In genomic region chr12:111813111-111813765, GRCm38 (mm10) we compare ENCODE assay signal across 8 mouse cellular contexts. TPM values are rescaled to one million over a fixed set of nuclear protein-coding genes. Genes with fewer than 3 reads are reported as not detected.
DNase-seq lines count a peak whose midpoint lies in the region; ATAC-seq and TF ChIP-seq lines count a peak whose summit lies in the region.

No protein-coding gene starts in this region.

- H3K9me3 ChIP-seq in hindbrain, embryonic 10.5 days: no peaks in the 10 kb centered on the region
- no peaks in the 10 kb centered on the region for H3K9me3 ChIP-seq in lung, embryonic 16.5 days (ENCODE audit: control insufficient read depth, low read length)

- peak overlapping the region; percentile 60 for H3K4me3 ChIP-seq in cerebellum, adult 2 months (replicated peaks; ENCODE audit: insufficient read depth, low read depth, low read length)
- peak overlapping the region; percentile 73 for H3K4me3 ChIP-seq in bone marrow macrophage, adult 2 months (ENCODE audit: insufficient read depth, low read length)
- peak overlapping the region; percentile 83 for H3K4me3 ChIP-seq in hindbrain, embryonic 10.5 days
- peak overlapping the region; percentile 72 for H3K4me3 ChIP-seq in lung, embryonic 16.5 days (ENCODE audit: low read length)

- H3K36me3 ChIP-seq in hindbrain, embryonic 10.5 days: peaks cover 45% of the 10 kb centered on the region
- H3K36me3 ChIP-seq in lung, embryonic 16.5 days (ENCODE audit: control insufficient read depth, insufficient read depth, low read length): peaks cover 4% of the 10 kb centered on the region

- no peak for TF ChIP-seq CTCF in cerebellum, adult 2 months (IDR thresholded peaks at IDR 0.05; ENCODE audit: borderline replicate concordance, insufficient read depth, low read depth, low read length)
- no peak for TF ChIP-seq CTCF in bone marrow macrophage, adult 2 months (IDR thresholded peaks at IDR 0.05; ENCODE audit: low read depth, low read length)

- WGBS in cerebellum, adult 2 months: 2% methylated on average over 27 of the region's 27 CpGs
- 4% methylated on average over 27 of the region's 27 CpGs for WGBS in hindbrain, embryonic 10.5 days
- 3% methylated on average over 27 of the region's 27 CpGs for WGBS in lung, embryonic 16.5 days

- TF ChIP-seq POLR2A in cerebellum, adult 2 months (IDR thresholded peaks at IDR 0.05; ENCODE audit: borderline replicate concordance, insufficient read depth, low read length): no peak
- no peak for TF ChIP-seq POLR2A in bone marrow macrophage, adult 2 months (IDR thresholded peaks at IDR 0.05; ENCODE audit: borderline replicate concordance, low read depth, low read length)

- no peak for DNase-seq in cerebellum, adult 2 months
- DNase-seq in cerebellum, postnatal 36 days: no peak
- peak; percentile 49 for DNase-seq in 3T3-L1 (ENCODE audit: low read depth, low spot score)
- no peak for DNase-seq in hindbrain, embryonic 10.5 days (ENCODE audit: low spot score)
- DNase-seq in right cerebral cortex, adult 2 months (ENCODE audit: low spot score in 2 of 2): no peak
- DNase-seq in right cerebral cortex, postnatal 4 days: no peak

- peaks cover 16% of the 10 kb centered on the region for H3K4me1 ChIP-seq in cerebellum, adult 2 months (ENCODE audit: control insufficient read depth, insufficient read depth, low read length)
- H3K4me1 ChIP-seq in bone marrow macrophage, adult 2 months (ENCODE audit: control insufficient read depth, insufficient read depth, low read length): peaks cover 29% of the 10 kb centered on the region
- H3K4me1 ChIP-seq in hindbrain, embryonic 10.5 days (replicated peaks): peaks cover 69% of the 10 kb centered on the region
- H3K4me1 ChIP-seq in lung, embryonic 16.5 days (replicated peaks; ENCODE audit: control insufficient read depth, insufficient read depth, low read length): peaks cover 44% of the 10 kb centered on the region

- no peaks in the 10 kb centered on the region for H3K27me3 ChIP-seq in cerebellum, adult 2 months (ENCODE audit: control insufficient read depth, insufficient read depth, low read length)
- H3K27me3 ChIP-seq in hindbrain, embryonic 10.5 days (ENCODE audit: insufficient read depth, poor library complexity, severe bottlenecking): no peaks in the 10 kb centered on the region
- H3K27me3 ChIP-seq in lung, embryonic 16.5 days (ENCODE audit: control insufficient read depth, insufficient read depth, low read depth, low read length): no peaks in the 10 kb centered on the region

- ATAC-seq in lung, embryonic 16.5 days (ENCODE audit: low read depth): no peak

- peak overlapping the region; percentile 72 for H3K9ac ChIP-seq in lung, embryonic 16.5 days (ENCODE audit: low read length)

- H3K27ac ChIP-seq in cerebellum, adult 2 months (ENCODE audit: insufficient read depth, low read length): no peak overlapping the region
- no peak overlapping the region for H3K27ac ChIP-seq in bone marrow macrophage, adult 2 months (ENCODE audit: insufficient read depth, low read depth, low read length)
- peak overlapping the region; percentile 94 for H3K27ac ChIP-seq in hindbrain, embryonic 10.5 days
- no peak overlapping the region for H3K27ac ChIP-seq in lung, embryonic 16.5 days (ENCODE audit: low read length)

- H3K4me2 ChIP-seq in lung, embryonic 16.5 days (ENCODE audit: low read depth, low read length): peak overlapping the region; percentile 90

RNA-seq across cellular contexts. Expression of gene Xrcc3, which starts 0.4 kb away (rescaled TPM):
- polyA plus RNA-seq in cerebellum, adult 2 months (2012; rRNA removed): 16.7 and 19.2 TPM in 2 replicates
- polyA plus RNA-seq in bone marrow macrophage, adult 2 months (2012; ENCODE audit: insufficient read depth, insufficient read length, missing spikeins): 3.6 and 3.8 TPM in 2 replicates
- 13.2 and 15.1 TPM in 2 replicates for polyA plus RNA-seq in hindbrain, embryonic 10.5 days (2016; fragmentation: Nextera tagmentation; extraction: Ambion mirVana)
- 9.1 and 9.2 TPM in 2 replicates for polyA plus RNA-seq in lung, embryonic 16.5 days (2015; fragmentation: Nextera tagmentation; extraction: Ambion mirVana)

RNA-seq across cellular contexts. Expression of gene Zfyve21, which starts 0.7 kb away (rescaled TPM):
- 31.6 and 33.4 TPM in 2 replicates for polyA plus RNA-seq in cerebellum, adult 2 months (2012; rRNA removed)
- polyA plus RNA-seq in bone marrow macrophage, adult 2 months (2012; ENCODE audit: insufficient read depth, insufficient read length, missing spikeins): 11.8 and 13.7 TPM in 2 replicates
- polyA plus RNA-seq in hindbrain, embryonic 10.5 days (2016; fragmentation: Nextera tagmentation; extraction: Ambion mirVana): 71.5 and 75.4 TPM in 2 replicates
- 111 and 135 TPM in 2 replicates for polyA plus RNA-seq in lung, embryonic 16.5 days (2015; fragmentation: Nextera tagmentation; extraction: Ambion mirVana)

RNA-seq across cellular contexts. Expression of gene Klc1, which starts 54.6 kb away (rescaled TPM):
- 874 and 889 TPM in 2 replicates for polyA plus RNA-seq in cerebellum, adult 2 months (2012; rRNA removed)
- polyA plus RNA-seq in bone marrow macrophage, adult 2 months (2012; ENCODE audit: insufficient read depth, insufficient read length, missing spikeins): 70.9 and 71.7 TPM in 2 replicates
- 192 and 303 TPM in 2 replicates for polyA plus RNA-seq in hindbrain, embryonic 10.5 days (2016; fragmentation: Nextera tagmentation; extraction: Ambion mirVana)
- 82.4 and 86.9 TPM in 2 replicates for polyA plus RNA-seq in lung, embryonic 16.5 days (2015; fragmentation: Nextera tagmentation; extraction: Ambion mirVana)
